In genomic region chr4:154299541-154300271, GRCm38 (mm10) we compare ENCODE assay signal across 9 mouse cellular contexts. TPM values are rescaled to one million over a fixed set of nuclear protein-coding genes. Genes with fewer than 3 reads are reported as not detected.
DNase-seq lines count a peak whose midpoint lies in the region; ATAC-seq and TF ChIP-seq lines count a peak whose summit lies in the region.
"Had no signal": no experiment of that assay in that cellular context is flagged by ENCODE, and none has a peak within 500 bp of the region (broad histone marks: within the 10 kb centered on the region; RNA-seq: fewer than 3 reads in every experiment).

No protein-coding gene starts in this region.

- DNase-seq in heart, adult 8-10 months (ENCODE audit: low spot score), result no peak
- DNase-seq in liver, embryonic 14.5 days (ENCODE audit: low read depth in 3 of 3, low spot score in 3 of 3), result no peak
- no peak for DNase-seq in left cerebral cortex, postnatal 14 days (ENCODE audit: low spot score in 2 of 2)
- DNase-seq in cerebellum, adult 11-12 months, result no peak

- TF ChIP-seq EP300 in liver, embryonic 14.5 days (IDR thresholded peaks at IDR 0.05; ENCODE audit: low read depth), result no peak

- H3K4me1 ChIP-seq in heart, embryonic 12.5 days (replicated peaks), result peaks cover 15% of the 10 kb centered on the region
- peaks cover 16% of the 10 kb centered on the region; the same call in 1 of the 2 replicates for H3K4me1 ChIP-seq in embryonic facial prominence, embryonic 12.5 days
- peaks cover 4% of the 10 kb centered on the region; the same call in 1 of the 2 replicates for H3K4me1 ChIP-seq in intestine, embryonic 15.5 days (replicated peaks)
- no peaks in the 10 kb centered on the region for H3K4me1 ChIP-seq in liver, embryonic 14.5 days (replicated peaks; ENCODE audit: control insufficient read depth in 2 of 2, insufficient read depth in 2 of 2, low read length in 1 of 2)
- peaks cover 13% of the 10 kb centered on the region for H3K4me1 ChIP-seq in neural tube, embryonic 15.5 days

- H3K36me3 ChIP-seq in heart, embryonic 12.5 days, result no peaks in the 10 kb centered on the region
- no peaks in the 10 kb centered on the region for H3K36me3 ChIP-seq in embryonic facial prominence, embryonic 12.5 days
- H3K36me3 ChIP-seq in intestine, embryonic 15.5 days, result no peaks in the 10 kb centered on the region
- H3K36me3 ChIP-seq in liver, embryonic 14.5 days (replicated peaks; ENCODE audit: control insufficient read depth, insufficient read depth, low read depth), result no peaks in the 10 kb centered on the region
- H3K36me3 ChIP-seq in neural tube, embryonic 15.5 days, result no peaks in the 10 kb centered on the region

- H3K9me3 ChIP-seq in heart, embryonic 12.5 days (replicated peaks), result no peaks in the 10 kb centered on the region
- no peaks in the 10 kb centered on the region for H3K9me3 ChIP-seq in embryonic facial prominence, embryonic 12.5 days
- H3K9me3 ChIP-seq in intestine, embryonic 15.5 days, result no peaks in the 10 kb centered on the region
- H3K9me3 ChIP-seq in liver, embryonic 14.5 days (ENCODE audit: control insufficient read depth, low read length), result no peaks in the 10 kb centered on the region
- no peaks in the 10 kb centered on the region for H3K9me3 ChIP-seq in neural tube, embryonic 15.5 days (replicated peaks)

- H3K4me2 ChIP-seq in heart, embryonic 12.5 days, result peak overlapping the region; percentile 98
- peak overlapping the region; percentile 96 for H3K4me2 ChIP-seq in embryonic facial prominence, embryonic 12.5 days (replicated peaks)
- peak overlapping the region; percentile 81 for H3K4me2 ChIP-seq in intestine, embryonic 15.5 days (replicated peaks)
- peak overlapping the region; percentile 49 for H3K4me2 ChIP-seq in liver, embryonic 14.5 days (ENCODE audit: low read depth)
- H3K4me2 ChIP-seq in neural tube, embryonic 15.5 days, result peak overlapping the region; percentile 90

- peak overlapping the region; percentile 63 for H3K9ac ChIP-seq in heart, embryonic 12.5 days
- H3K9ac ChIP-seq in embryonic facial prominence, embryonic 12.5 days, result peak overlapping the region; percentile 55
- peak overlapping the region; percentile 52 for H3K9ac ChIP-seq in intestine, embryonic 15.5 days
- H3K9ac ChIP-seq in liver, embryonic 14.5 days (replicated peaks), result no peak overlapping the region
- peak overlapping the region; percentile 34; the same call in 1 of the 2 replicates for H3K9ac ChIP-seq in neural tube, embryonic 15.5 days (replicated peaks)

- H3K4me3 ChIP-seq in heart, embryonic 12.5 days, result peak overlapping the region; percentile 67
- H3K4me3 ChIP-seq in embryonic facial prominence, embryonic 12.5 days, result peak overlapping the region; percentile 55
- peak overlapping the region; percentile 56 for H3K4me3 ChIP-seq in intestine, embryonic 15.5 days (replicated peaks)
- H3K4me3 ChIP-seq in liver, embryonic 14.5 days (ENCODE audit: insufficient read depth in 1 of 2, low read depth in 2 of 2, low read length in 2 of 2), result peak overlapping the region; percentile 35 to 41
- peak overlapping the region; percentile 47 for H3K4me3 ChIP-seq in neural tube, embryonic 15.5 days (replicated peaks)

- ATAC-seq in heart, embryonic 12.5 days (ENCODE audit: insufficient number of reproducible peaks, low FRiP score), result peak; percentile 43; the same call in 1 of the 2 replicates
- peak; percentile 42; the same call in 1 of the 2 replicates for ATAC-seq in embryonic facial prominence, embryonic 12.5 days (ENCODE audit: insufficient number of reproducible peaks, insufficient read depth, low FRiP score, low TSS enrichment)
- ATAC-seq in intestine, embryonic 15.5 days, result peak; percentile 88
- ATAC-seq in liver, embryonic 14.5 days (ENCODE audit: insufficient read depth), result peak; percentile 34; the same call in 1 of the 2 replicates
- 0 out of 2 replicates have a peak, but pooled peaks have one; percentile 17 for ATAC-seq in neural tube, embryonic 15.5 days (ENCODE audit: low FRiP score)

- WGBS in heart, embryonic 12.5 days, result 1% methylated on average over 65 of the region's 66 CpGs
- under 1% methylated on average over 64 of the region's 66 CpGs for WGBS in embryonic facial prominence, embryonic 12.5 days
- under 1% methylated on average over 60 of the region's 66 CpGs for WGBS in intestine, embryonic 15.5 days
- WGBS in liver, embryonic 14.5 days (ENCODE audit: insufficient replicate concordance), result 2% methylated on average over 65 of the region's 66 CpGs
- under 1% methylated on average over 63 of the region's 66 CpGs for whole genome bisulfite sequencing in neural tube, embryonic 15.5 days

- H3K27ac ChIP-seq in heart, embryonic 12.5 days (ENCODE audit: poor library complexity, severe bottlenecking), result no peak overlapping the region
- H3K27ac ChIP-seq in embryonic facial prominence, embryonic 12.5 days, result no peak overlapping the region
- peak overlapping the region; percentile 93 for H3K27ac ChIP-seq in intestine, embryonic 15.5 days
- no peak overlapping the region for H3K27ac ChIP-seq in liver, embryonic 14.5 days
- no peak overlapping the region for H3K27ac ChIP-seq in neural tube, embryonic 15.5 days (replicated peaks)

- no peak for TF ChIP-seq CTCF in liver, embryonic 14.5 days (IDR thresholded peaks at IDR 0.05; ENCODE audit: low read depth)

- peaks cover 44% of the 10 kb centered on the region for H3K27me3 ChIP-seq in heart, embryonic 12.5 days (replicated peaks)
- peaks cover 33% of the 10 kb centered on the region for H3K27me3 ChIP-seq in embryonic facial prominence, embryonic 12.5 days
- peaks cover 21% of the 10 kb centered on the region for H3K27me3 ChIP-seq in intestine, embryonic 15.5 days (replicated peaks)
- H3K27me3 ChIP-seq in liver, embryonic 14.5 days (ENCODE audit: control insufficient read depth, insufficient read depth, low read length), result peaks cover 17% of the 10 kb centered on the region
- peaks cover 52% of the 10 kb centered on the region for H3K27me3 ChIP-seq in neural tube, embryonic 15.5 days (replicated peaks)

- intact Hi-C loops in left cerebral cortex, postnatal 14 days (cut with DNase I), result loop anchor here (5.0 to 10.0 kb wide), 2 partner anchors 137 to 235 kb away; partner anchors contain the start of gene Tprgl

RNA-seq across cellular contexts. Expression of gene Arhgef16, which starts 1.8 kb away (rescaled TPM):
- 1.8 and 1.9 TPM in 2 replicates for polyA plus RNA-seq in heart, embryonic 12.5 days (2016; fragmentation: Nextera tagmentation; extraction: Ambion mirVana)
- total RNA-seq in heart, adult 8-10 months (2022), result 1 to 10 TPM in 1 of 4 experiments, under 1 TPM in 3; 0.47 to 1.2 (median 0.53) TPM
- polyA plus RNA-seq in embryonic facial prominence, embryonic 12.5 days (2016; fragmentation: Nextera tagmentation; extraction: Ambion mirVana), result 6.0 TPM in 2 replicates
- polyA plus RNA-seq in intestine, embryonic 15.5 days (2015; fragmentation: Nextera tagmentation; extraction: Ambion mirVana), result 50.3 and 57.1 TPM in 2 replicates
- 2.5 and 2.8 TPM in 2 replicates for polyA plus RNA-seq in liver, embryonic 14.5 days (2012; rRNA removed)
- polyA plus RNA-seq in liver, embryonic 14.5 days (2014; fragmentation: Nextera tagmentation; extraction: Ambion mirVana), result 3.6 and 4.3 TPM in 2 replicates
- polyA plus RNA-seq in neural tube, embryonic 15.5 days (2015; fragmentation: Nextera tagmentation; extraction: Ambion mirVana), result 0.91 and 9.6 TPM in 2 replicates
- under 1 TPM; 0.13 to 0.49 TPM for total RNA-seq in left cerebral cortex, postnatal 14 days (2021)
- total RNA-seq: MEL had no signal

RNA-seq across cellular contexts. Expression of gene B230104I21Rik, which starts 36.2 kb away (rescaled TPM):
- not detected in 2 replicates for polyA plus RNA-seq in heart, embryonic 12.5 days (2016; fragmentation: Nextera tagmentation; extraction: Ambion mirVana)
- not detected for total RNA-seq in heart, adult 8-10 months (2022)
- polyA plus RNA-seq in embryonic facial prominence, embryonic 12.5 days (2016; fragmentation: Nextera tagmentation; extraction: Ambion mirVana), result not detected in 2 replicates
- not detected in 2 replicates for polyA plus RNA-seq in intestine, embryonic 15.5 days (2015; fragmentation: Nextera tagmentation; extraction: Ambion mirVana)
- polyA plus RNA-seq in liver, embryonic 14.5 days (2012; rRNA removed), result not detected in 2 replicates
- polyA plus RNA-seq in liver, embryonic 14.5 days (2014; fragmentation: Nextera tagmentation; extraction: Ambion mirVana), result not detected in 2 replicates
- polyA plus RNA-seq in neural tube, embryonic 15.5 days (2015; fragmentation: Nextera tagmentation; extraction: Ambion mirVana), result not detected in 2 replicates
- total RNA-seq in left cerebral cortex, postnatal 14 days (2021), result not detected
- total RNA-seq: MEL had no signal

Comparison
In these comparisons a context has a peak if more than half of its experiments do, and no peak if none do; other contexts are left out.
1. ATAC-seq: peak in every context shown above with its lines; median percentile 88 in intestine, embryonic 15.5 days; 43 in heart, embryonic 12.5 days; 42 in embryonic facial prominence, embryonic 12.5 days; 34 in liver, embryonic 14.5 days; 17 in neural tube, embryonic 15.5 days.